Mouse (Mus musculus) adipose tissue, adult 10 weeks (tissue): ENCODE results near the gene Tas2r122. TPM values are rescaled to one million over a fixed set of nuclear protein-coding genes. Genes with fewer than 3 reads are reported as not detected.

Experiments
- polyA plus RNA-seq: library from polyadenylated mRNA; stranded (reverse); fragments of 350-450 nt; fragmentation: Illumina TruSeq; extraction: RNeasy Lipid Tissue Mini Kit (QIAGEN cat#74804); gene quantifications from one replicate; pipeline ENCODE4 v1.2.3, GENCODE M21; 2014; ENCODE audit warnings: low read depth, low replicate concordance

The Tas2r122 gene
- polyA plus RNA-seq: not detected

DNA sequence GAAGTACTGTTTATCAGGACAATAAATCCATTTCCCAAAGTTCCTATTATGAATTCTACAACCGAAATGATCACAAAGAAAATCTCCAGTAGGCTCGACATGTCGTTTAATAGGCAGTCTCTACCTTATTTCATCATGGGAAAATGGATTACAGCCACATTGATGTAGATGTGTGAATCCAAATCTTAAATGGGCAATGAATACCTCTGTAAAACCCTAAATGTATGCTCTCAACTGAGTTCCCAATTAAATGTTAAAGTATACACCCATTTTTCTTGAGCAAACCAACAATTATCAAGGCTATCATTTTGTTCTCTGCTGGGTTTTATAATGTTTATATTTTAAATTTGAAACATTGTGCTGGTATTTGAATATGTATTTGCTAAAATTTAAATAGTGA lies at the start of gene Tas2r122:
Gene Tas2r122, minus strand, starts transcription at position 101 of the 400 bp plus-strand sequence.

DNA sequence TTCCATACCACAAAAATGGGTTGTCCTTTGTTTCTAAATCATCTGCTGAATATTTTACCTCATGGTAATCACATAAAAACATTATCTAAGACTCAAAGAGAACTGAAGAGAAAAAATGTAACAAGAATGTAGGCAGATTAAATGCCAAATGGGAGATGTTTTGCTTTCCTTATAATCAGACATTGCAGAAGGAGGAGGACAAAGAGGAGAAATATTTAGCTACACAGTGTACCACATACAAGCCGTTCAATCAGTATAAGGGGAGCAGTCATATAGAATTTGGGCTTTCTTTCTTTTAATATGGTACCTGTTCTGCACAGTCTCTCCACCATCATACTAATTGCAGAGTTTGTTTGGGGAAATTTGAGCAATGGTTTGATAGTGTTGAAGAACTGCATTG lies 42.7 kb upstream of the Tas2r122 start, which contains the start of gene Tas2r124:
Gene Tas2r124, plus strand, starts transcription at position 301 of the 400 bp plus-strand sequence.

DNA sequence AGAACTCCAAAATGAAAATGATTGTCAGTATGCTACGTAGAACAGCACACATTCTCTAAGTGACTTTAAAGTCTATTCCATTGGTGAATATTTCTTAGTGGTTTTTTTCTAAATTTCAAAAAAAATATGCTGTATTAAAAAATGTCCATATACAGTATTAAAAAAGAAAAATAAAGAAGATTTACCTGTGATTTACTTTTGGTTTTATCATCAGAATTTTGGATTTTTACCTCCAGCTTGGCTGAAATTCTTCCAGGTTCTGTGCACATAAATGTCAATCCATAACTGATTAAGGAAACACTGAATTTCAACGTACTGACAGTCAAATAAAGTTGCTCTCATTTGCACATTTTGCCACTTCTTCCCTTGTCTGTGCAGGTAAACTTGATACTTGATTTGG lies 26.2 kb upstream of the Tas2r122 start, which contains the start of gene Tas2r115:
Gene Tas2r115, minus strand, starts transcription at position 101 of the 400 bp plus-strand sequence.

DNA sequence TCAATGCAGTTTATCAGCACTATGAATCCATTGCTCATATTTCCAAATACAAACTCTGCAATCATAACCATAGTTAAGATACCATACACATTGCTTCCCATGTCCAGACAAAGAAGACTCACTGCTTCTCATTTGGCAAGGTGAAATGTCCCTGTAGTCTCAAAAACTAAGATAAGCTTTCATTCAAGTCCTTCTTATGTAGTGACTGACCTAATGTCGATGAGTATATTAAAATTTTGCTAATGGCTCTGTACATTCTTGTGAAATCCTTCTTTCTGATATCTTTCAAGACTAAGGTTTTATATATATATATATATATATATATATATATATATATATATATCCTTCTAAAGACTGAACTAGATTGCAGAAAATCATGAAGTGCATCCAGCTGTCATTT lies 10.8 kb downstream of the Tas2r122 start, which contains the start of gene Tas2r121:
Gene Tas2r121, minus strand, starts transcription at position 101 of the 400 bp plus-strand sequence.

Other genes starting within 250 kb of the Tas2r122 start
- not detected for gene Prh1, start 142.1 kb downstream of the Tas2r122 start, polyA plus RNA-seq
- not detected for gene Prp2, start 116.0 kb downstream of the Tas2r122 start, polyA plus RNA-seq
- not detected for gene A630073D07Rik, start 60.4 kb downstream of the Tas2r122 start, polyA plus RNA-seq
- gene Tas2r120, start 55.0 kb downstream of the Tas2r122 start, polyA plus RNA-seq: not detected
- not detected for gene Tas2r121, start 10.9 kb downstream of the Tas2r122 start, polyA plus RNA-seq
- not detected for gene Tas2r115, start 26.1 kb upstream of the Tas2r122 start, polyA plus RNA-seq
- not detected for gene Tas2r124, start 42.8 kb upstream of the Tas2r122 start, polyA plus RNA-seq
- gene Tas2r102, start 50.2 kb upstream of the Tas2r122 start, polyA plus RNA-seq: not detected
- gene Tas2r136, start 66.2 kb upstream of the Tas2r122 start, polyA plus RNA-seq: not detected
- not detected for gene Tas2r117, start 90.9 kb upstream of the Tas2r122 start, polyA plus RNA-seq
- gene Tas2r123, start 135.2 kb upstream of the Tas2r122 start, polyA plus RNA-seq: not detected
- gene Tas2r116, start 143.5 kb upstream of the Tas2r122 start, polyA plus RNA-seq: not detected
- not detected for gene Tas2r110, start 156.1 kb upstream of the Tas2r122 start, polyA plus RNA-seq
- not detected for gene Tas2r113, start 181.1 kb upstream of the Tas2r122 start, polyA plus RNA-seq
- gene Tas2r125, start 197.7 kb upstream of the Tas2r122 start, polyA plus RNA-seq: not detected
- gene Tas2r129, start 239.2 kb upstream of the Tas2r122 start, polyA plus RNA-seq: not detected
- not detected for gene Tas2r131, start 246.0 kb upstream of the Tas2r122 start, polyA plus RNA-seq